Mouse (Mus musculus): ENCODE data around the gene Ccdc160.

DNA sequence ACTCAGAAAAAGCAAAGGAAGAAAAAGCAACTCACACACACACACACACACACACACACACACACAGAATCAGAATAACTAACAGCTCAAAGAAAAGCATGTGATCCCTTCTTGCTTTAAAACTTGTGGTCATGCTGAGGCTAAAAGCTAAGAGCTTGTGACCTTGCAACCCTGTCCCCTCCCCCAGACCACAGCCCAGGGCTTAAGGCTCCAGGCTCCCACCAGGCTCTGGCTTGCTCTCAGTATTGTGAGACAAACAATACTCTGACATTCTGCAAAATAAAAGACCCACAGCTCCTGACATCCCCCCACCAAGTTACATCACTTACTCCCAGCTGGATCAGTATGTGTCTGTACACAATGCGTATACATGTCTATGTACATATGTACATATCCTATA is 44.2 kb upstream of the Ccdc160 start:
- TF ChIP-seq CTCF (IDR thresholded peaks at IDR 0.05; ENCODE audit: borderline replicate concordance, insufficient read depth, low read length), result no peak
- TF ChIP-seq POLR2A (IDR thresholded peaks at IDR 0.05; ENCODE audit: low read depth, low read length), result no peak

Measured in embryonic fibroblast, embryonic 13.5 days (primary cell).